In the genomic region with DNA sequence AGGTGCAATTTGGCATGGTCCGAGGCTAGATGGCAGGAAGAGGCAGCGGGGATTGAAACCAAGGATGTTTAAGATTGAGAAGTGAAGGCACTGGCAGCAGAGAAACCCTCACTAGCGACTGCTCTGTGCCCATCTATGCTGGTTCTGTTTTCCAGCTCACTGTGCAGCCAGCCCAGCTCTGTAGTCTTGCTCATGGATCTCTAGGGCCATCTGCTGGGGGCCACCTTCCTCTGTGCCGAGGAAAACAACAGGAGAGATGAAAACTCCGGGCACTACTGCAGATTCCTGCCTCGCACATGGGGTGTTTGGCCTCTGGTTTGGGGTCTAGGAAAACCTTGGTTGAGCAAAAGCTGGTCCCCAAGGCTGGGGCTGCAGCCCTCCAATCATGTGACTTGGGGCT, we compare ENCODE assay signal across 8 mouse cellular contexts. TPM values are rescaled to one million over a fixed set of nuclear protein-coding genes. Genes with fewer than 3 reads are reported as not detected.
DNase-seq lines count a peak whose midpoint lies in the region; ATAC-seq lines count a peak whose summit lies in the region.

No protein-coding gene starts in this region.

- DNase-seq in CD4-positive, CD25-positive, alpha-beta regulatory T cell, adult 2 months (ENCODE audit: low read depth, low spot score): peak; percentile 71
- peak; percentile 64 for DNase-seq in Muller cell, postnatal 12 days (ENCODE audit: inconsistent ontology term)
- DNase-seq in cerebellum, postnatal 25 days: peak; percentile 75 to 85
- DNase-seq in heart, adult 8-10 months (ENCODE audit: low spot score): peak; percentile 61
- DNase-seq in kidney, postnatal 14 days: peak; percentile 79
- DNase-seq in right cerebral cortex, adult 2 months (ENCODE audit: low spot score in 2 of 2): peak; percentile 75 to 82

- H3K9ac ChIP-seq in liver, embryonic 16.5 days (ENCODE audit: low read depth, low read length): no peak overlapping the region

- H3K27me3 ChIP-seq in liver, embryonic 16.5 days (ENCODE audit: control insufficient read depth, insufficient read depth, low read depth, low read length): no peaks in the 10 kb centered on the region

- H3K36me3 ChIP-seq in liver, embryonic 16.5 days (ENCODE audit: control insufficient read depth, insufficient read depth): peaks cover 7% of the 10 kb centered on the region

- WGBS in liver, embryonic 16.5 days (ENCODE audit: insufficient replicate concordance): 38% methylated on average over 6 of the region's 6 CpGs

- H3K27ac ChIP-seq in liver, embryonic 16.5 days (ENCODE audit: low read length): no peak overlapping the region

- no peaks in the 10 kb centered on the region for H3K9me3 ChIP-seq in liver, embryonic 16.5 days (replicated peaks; ENCODE audit: control insufficient read depth, low read length)

- ATAC-seq in liver, embryonic 16.5 days (ENCODE audit: low read depth): peak; percentile 56
- ATAC-seq in activated CD4-positive, CD25-positive, alpha-beta regulatory T cell, adult 4 months: no peak

- no peaks in the 10 kb centered on the region; the same call in none of the 2 replicates for H3K4me1 ChIP-seq in liver, embryonic 16.5 days (ENCODE audit: control insufficient read depth, low read depth, low read length)

- H3K4me3 ChIP-seq in liver, embryonic 16.5 days (ENCODE audit: low read depth, low read length): no peak overlapping the region

- H3K4me2 ChIP-seq in liver, embryonic 16.5 days (ENCODE audit: low read depth, low read length): no peak overlapping the region

RNA-seq across cellular contexts. Expression of a gene that starts 20.6 kb away (rescaled TPM):
- total RNA-seq in heart, adult 8-10 months (2022): 10 to 100 TPM; 16.2 to 28.4 (median 19.5) TPM
- 92.8 and 95.7 TPM in 2 replicates for polyA plus RNA-seq in liver, embryonic 16.5 days (2015; fragmentation: Nextera tagmentation; extraction: Ambion mirVana)
- 10 to 100 TPM in 1 of 2 experiments, 1 to 10 TPM in 1; 8.3 to 12.0 TPM for polyA plus RNA-seq in activated CD4-positive, CD25-positive, alpha-beta regulatory T cell, adult 4 months (2017; shearing (Covaris generic))
